Mouse (Mus musculus): ENCODE measurements around the gene Zfp810. TPM values are rescaled to one million over a fixed set of nuclear protein-coding genes. Genes with fewer than 3 reads are reported as not detected.

Gene Zfp810
- polyA plus RNA-seq, 2 experiments from 2014 or later, result 10.0 to 15.8 TPM

GRCm38 (mm10) chr9:22259184-22260091 is 48.0 kb downstream of the Zfp810 start, which contains the start of gene Zfp599:
Gene Zfp599 (minus strand): TSS chr9:22259895.
- peak; percentile 100 for ATAC-seq

GRCm38 (mm10) chr9:22258784-22259183 is 48.7 kb downstream of the Zfp810 start:
- no peak for ATAC-seq

- ATAC-seq, result no peak
Measured at GRCm38 (mm10) chr9:22256579-22256978, 50.9 kb downstream of the Zfp810 start.

- ATAC-seq, result no peak
Measured at GRCm38 (mm10) chr9:22244242-22244641, 63.2 kb downstream of the Zfp810 start.

- no peak for ATAC-seq
Measured at GRCm38 (mm10) chr9:22240001-22240400, 67.4 kb downstream of the Zfp810 start.

- no peak for ATAC-seq
Measured at GRCm38 (mm10) chr9:22230556-22230955, 76.9 kb downstream of the Zfp810 start.

GRCm38 (mm10) chr9:22230061-22230460 is 77.4 kb downstream of the Zfp810 start:
- no peak for ATAC-seq

- ATAC-seq, result no peak
Measured at GRCm38 (mm10) chr9:22229386-22230026, 77.9 kb downstream of the Zfp810 start.

- no peak for ATAC-seq
Measured at GRCm38 (mm10) chr9:22226846-22227245, 80.6 kb downstream of the Zfp810 start.

Other genes starting within 250 kb of the Zfp810 start
- gene Gm49318, start 236.4 kb downstream of the Zfp810 start, polyA plus RNA-seq (2017; shearing (Covaris generic)), result not detected
- 1 to 10 TPM; 4.7 to 7.3 TPM for gene Zfp653, start 236.3 kb downstream of the Zfp810 start, polyA plus RNA-seq (2017; shearing (Covaris generic))
- gene Ecsit, start 222.2 kb downstream of the Zfp810 start, polyA plus RNA-seq (2017; shearing (Covaris generic)), result 10 to 100 TPM; 35.8 to 55.9 TPM
- under 1 TPM in 1 of 2 experiments, not detected in 1; 0.22 TPM for gene Cnn1, start 208.4 kb downstream of the Zfp810 start, polyA plus RNA-seq (2017; shearing (Covaris generic))
- gene Elof1, start 190.5 kb downstream of the Zfp810 start, polyA plus RNA-seq (2017; shearing (Covaris generic)), result 10 to 100 TPM; 76.4 to 95.1 TPM
- 100 to 1,000 TPM; 221 to 282 TPM for gene Acp5, start 171.9 kb downstream of the Zfp810 start, polyA plus RNA-seq (2017; shearing (Covaris generic))
- gene Pigyl, start 150.8 kb downstream of the Zfp810 start, polyA plus RNA-seq (2017; shearing (Covaris generic)), result 10 to 100 TPM; 45.4 to 48.7 TPM
- not detected for gene Zfp872, start 119.6 kb downstream of the Zfp810 start, polyA plus RNA-seq (2017; shearing (Covaris generic))
- gene Zfp809, start 81.9 kb downstream of the Zfp810 start, polyA plus RNA-seq (2017; shearing (Covaris generic)), result 10 to 100 TPM; 47.0 to 48.9 TPM
- gene Zfp599, start 47.8 kb downstream of the Zfp810 start, polyA plus RNA-seq (2017; shearing (Covaris generic)), result 1 to 10 TPM; 7.1 to 7.4 TPM
- gene Anln, start 81.5 kb upstream of the Zfp810 start, polyA plus RNA-seq (2017; shearing (Covaris generic)), result 1 to 10 TPM; 2.8 to 4.3 TPM
- 1 to 10 TPM; 1.1 to 1.2 TPM for gene 9530077C05Rik, start 103.9 kb upstream of the Zfp810 start, polyA plus RNA-seq (2017; shearing (Covaris generic))
- not detected for gene Gm17545, start 146.6 kb upstream of the Zfp810 start, polyA plus RNA-seq (2017; shearing (Covaris generic))
- gene Rp9, start 162.1 kb upstream of the Zfp810 start, polyA plus RNA-seq (2017; shearing (Covaris generic)), result 10 to 100 TPM; 18.7 to 25.3 TPM
- gene Bbs9, start 168.1 kb upstream of the Zfp810 start, polyA plus RNA-seq (2017; shearing (Covaris generic)), result 10 to 100 TPM; 16.7 to 17.4 TPM